Mouse (Mus musculus) spleen, embryonic (tissue): ENCODE data around the gene Adamts3.

Experiments used
- CTCF ChIA-PET: fragments of 350-600 bp; sonication (Branson Sonifier 250); formaldehyde crosslinking; loops from one replicate; lab custom pipeline; 2022; lab: Charles Lee

Gene Adamts3

DNA sequence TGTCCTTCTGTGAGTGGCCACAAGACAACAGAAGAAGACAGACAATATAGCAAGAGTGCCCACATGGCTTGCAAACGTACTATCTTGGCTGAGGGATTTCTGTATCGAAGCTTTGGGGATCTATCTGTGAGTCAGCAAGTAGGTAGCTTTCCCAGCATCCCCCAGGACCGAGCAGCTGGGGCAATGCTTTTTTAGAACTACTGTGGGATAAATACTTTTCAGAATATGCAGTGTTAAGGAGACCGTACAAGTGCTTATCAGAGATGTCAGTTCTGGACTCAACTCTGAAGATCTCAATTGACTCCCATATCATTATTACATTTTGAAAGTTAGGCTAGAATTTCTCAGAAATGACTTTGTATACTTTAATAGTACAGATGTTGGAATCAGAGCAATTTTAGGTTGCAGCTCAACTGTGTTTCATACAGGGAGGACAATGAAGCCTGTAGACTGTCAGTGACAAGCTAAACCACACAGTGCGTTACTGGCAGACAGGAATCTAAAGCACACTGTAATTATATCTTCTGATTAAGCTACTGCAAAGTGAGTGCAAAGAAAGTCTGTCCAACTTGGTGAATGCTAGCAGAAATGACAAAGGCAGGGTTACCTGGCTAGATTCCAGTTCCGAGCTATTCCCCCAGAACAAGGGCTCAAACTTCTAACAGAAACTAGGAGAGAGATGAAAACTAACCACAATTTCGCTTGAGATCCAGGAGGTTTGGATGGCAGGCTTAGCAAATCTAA is 171.8 kb downstream of the Adamts3 start:
- CTCF ChIA-PET: no interaction called here

DNA sequence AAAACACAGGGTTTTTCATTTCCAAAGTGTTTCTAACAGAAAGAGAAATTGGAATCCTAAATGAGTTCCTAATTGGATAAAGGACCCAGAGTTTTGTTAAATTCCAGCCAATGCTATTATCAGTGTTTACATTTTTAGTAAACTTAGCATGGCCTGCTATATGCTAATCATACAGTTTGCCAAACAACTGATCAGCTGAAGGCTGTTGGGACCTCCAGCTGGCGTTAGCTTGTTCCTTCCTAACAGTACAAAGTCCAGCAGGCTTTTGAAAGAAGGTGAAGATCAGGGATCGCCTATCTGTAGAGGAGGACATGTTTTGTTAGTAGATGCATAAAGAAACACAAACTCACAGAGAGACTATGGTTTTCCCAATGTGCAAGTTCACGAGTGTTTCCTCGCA is 173.7 kb downstream of the Adamts3 start:
- CTCF ChIA-PET: no interaction called here

DNA sequence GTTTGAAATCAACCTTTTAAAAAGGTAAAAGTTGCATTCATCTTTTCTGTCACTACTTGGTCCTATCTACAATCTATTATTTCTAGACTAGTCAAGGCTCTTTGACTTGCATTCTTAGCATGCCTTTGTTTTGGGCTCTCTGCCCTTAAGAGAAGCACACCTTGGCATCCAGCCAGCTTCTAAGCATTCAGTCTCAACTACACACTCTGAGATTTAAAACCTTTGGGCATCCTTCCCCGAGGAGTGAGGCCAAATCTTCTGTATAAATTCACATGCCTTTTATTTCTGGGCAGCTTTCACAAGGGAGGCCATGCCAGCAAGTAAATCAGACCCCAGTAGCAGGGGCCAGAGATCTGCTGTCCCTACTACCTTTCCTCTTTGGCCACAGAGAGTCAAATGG is 178.9 kb downstream of the Adamts3 start:
- CTCF ChIA-PET: no interaction called here

DNA sequence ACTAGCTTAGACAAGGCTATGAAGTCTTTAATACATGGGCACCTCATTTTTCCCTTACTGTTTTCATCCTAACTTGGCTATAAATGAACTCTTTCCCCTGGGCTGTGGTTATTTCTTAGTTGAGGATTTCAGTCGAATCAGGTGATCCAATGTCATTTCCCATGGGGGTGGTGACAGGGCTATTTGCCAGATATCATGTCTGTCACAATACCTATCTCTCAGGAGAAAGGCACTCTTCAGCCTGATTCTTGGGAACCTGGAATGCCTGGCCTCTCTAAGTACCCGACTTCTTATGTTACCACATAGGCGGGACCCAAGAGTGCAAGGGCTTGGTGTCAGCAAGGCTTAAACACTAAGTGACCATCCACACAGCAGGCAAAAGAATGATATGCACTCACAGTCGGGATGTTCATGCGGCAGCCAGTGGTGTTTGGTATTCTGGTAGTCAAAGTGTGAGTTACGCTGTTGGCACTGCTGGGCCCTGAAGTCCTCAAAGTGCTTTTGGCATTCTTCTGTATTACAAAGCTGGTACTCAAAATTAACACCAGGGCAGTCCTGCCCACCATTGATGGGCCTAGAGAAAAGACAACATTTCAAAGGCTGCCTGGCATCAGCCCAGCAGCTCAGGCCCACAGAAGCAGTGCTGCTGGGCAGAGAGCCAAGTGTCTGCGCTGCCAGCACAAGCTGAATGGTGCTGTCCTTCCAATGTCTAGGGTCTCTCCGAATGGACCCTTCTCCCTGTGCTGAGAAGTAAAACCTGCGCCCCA is 181.7 kb downstream of the Adamts3 start:
- CTCF ChIA-PET: no interaction called here

DNA sequence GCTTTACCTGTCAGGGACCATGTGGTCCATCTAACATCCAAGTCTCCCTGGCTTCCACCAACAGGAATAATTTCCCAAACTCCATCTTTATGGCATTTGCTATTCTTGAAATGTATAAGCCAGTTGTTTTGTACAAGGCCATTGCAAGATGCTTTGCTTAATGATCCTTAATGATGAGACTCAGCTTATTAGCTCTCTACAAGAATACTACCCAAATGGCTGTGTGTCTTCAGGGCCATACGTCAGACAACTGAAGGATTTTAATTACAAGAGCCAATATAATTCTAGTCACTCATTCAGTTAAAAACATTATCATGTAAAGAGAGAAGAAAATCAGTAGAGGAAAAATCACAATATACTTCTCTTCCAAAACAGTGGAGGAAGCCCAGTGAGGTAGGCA is 195.3 kb downstream of the Adamts3 start:
- CTCF ChIA-PET: no interaction called here

DNA sequence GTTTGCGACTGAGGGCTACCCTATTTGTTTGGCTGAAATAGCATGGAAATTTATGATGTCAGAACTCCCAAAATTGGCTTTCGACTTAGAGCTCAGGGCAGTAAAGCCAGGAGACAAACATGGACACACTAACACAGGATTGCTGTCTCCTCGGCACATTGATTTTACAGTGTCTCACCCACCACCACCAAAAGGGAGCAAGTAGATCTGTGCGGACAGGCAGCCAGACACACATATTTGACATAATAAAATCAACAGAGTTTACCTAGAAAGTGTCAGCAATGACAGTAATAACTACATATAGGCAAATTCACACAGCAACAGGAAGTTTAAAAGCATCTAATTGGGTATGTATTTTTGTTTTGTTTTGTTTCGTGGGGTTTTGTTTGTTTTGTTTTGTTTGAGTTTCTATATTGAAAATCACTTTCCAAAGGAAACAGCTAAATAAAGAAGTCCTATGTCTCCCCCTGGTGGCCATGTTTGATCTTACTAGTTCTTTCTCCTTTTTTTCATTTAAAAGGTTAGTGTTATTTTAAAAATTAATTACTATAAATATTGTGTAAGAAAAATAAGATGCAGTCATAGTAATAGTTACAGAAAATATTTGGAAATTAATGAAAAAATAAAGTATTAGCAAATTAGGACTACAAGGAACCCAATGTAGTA is 203.1 kb downstream of the Adamts3 start:
- CTCF ChIA-PET: no interaction called here

DNA sequence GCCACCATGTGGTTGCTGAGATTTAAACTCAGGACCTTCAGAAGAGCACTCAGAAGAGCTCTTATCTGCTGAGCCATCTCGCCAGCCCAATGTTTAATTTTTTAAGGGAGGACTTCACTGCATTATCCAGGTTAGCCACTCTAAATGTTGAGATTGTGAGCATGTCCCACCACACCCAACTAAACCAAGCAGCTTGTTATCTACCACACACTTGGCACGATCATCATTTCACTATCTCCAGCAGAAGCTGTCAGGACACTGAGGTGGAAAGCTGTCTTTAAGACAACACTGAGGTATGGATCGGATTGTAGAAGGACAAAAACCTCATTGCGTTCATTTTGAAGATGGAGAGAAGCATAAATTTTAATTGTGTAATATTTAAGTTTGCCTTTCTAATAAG is 205.0 kb downstream of the Adamts3 start:
- CTCF ChIA-PET: no interaction called here

DNA sequence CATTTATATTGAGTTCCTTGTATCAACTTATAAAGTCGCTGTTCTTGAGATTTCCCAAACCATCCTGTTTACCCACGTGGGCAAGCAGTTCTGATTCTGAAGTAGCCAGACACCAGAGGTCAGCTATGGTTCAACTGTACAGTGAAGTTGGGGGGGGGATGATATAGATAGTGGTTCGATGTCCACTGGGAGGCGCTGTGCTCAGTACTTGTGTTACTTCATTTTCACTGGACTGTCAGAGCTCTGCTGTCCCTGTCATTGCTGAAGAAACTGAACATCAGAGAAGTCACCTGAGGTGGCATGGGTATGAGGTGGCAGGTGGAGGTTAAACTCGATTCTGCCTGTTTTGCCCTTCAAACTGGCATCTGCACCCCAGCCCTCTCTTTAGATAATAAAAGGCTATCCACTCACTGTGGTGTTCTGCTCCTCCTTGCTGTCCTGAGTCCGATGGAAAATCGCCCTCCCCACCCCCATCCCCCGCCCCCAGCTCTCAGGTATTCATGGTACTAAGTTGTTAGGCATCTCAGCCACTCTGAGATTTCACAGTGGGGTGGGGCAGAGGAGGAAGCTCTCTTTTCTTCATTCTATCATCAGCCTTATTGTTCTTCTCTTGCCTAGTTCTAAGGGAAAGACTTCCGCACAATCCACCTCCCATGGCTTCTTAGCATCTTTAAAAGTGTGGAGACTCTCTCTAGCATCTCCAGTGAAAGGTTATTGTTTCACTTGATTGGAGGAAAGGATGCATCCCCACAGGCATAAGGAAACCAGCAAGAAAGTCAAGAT is 208.9 kb downstream of the Adamts3 start:
- CTCF ChIA-PET: no interaction called here

DNA sequence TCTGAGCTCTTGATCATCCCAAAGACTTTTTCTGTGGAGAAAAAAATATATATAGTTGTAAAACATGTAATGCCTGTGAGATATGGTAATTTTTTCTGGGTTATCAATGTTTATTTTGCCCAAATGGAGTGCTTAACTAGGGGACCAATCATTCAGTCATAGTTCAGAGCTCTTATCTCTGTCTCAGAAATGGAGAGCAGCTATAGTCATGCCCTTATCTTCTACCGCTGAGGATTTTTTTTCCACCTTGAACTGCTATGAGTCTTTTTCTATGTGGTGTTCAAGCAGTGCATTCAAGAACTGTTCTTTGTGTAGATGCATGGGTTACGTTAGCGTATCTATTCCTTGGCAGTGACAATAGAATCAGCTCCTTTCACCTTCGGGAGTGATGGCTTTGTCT is 210.2 kb downstream of the Adamts3 start:
- CTCF ChIA-PET: no interaction called here

DNA sequence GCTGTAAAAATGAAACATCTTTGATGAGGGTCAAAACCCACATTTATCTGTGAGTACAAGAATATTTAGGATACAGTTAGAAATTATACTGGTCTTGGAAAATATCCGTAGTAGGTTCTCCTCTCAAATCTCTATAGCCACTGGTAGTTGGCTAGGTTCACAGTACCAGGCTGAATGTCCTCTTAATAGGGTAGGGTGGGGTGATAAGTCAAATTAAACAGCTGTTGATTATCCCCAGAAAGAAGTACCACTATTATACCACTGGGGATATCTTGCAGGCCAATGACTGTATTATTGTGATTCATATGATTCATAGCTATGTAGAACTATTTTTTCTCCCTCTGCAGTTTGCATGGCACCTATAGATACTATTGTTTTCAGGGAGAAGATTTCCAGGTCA is 228.8 kb downstream of the Adamts3 start:
- CTCF ChIA-PET: no interaction called here

DNA sequence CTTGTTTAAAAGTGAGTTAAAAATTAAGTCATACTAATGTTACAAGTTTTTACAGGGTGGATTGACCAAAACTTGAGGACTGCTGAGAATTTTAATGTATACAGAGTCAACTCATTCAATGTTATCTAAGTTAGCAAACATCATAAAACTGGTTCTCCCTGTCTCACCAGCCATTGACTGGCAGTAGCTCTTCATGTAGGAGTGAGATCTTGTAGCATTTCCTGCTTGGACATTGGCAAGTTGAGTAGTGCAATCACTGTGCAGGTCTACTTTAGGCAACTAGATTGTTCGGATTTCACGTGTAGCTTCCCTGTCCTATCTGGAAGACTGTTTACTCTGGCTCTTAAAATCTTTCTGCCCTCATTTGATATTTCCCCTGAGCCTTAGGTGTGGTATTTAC is 229.3 kb downstream of the Adamts3 start:
- CTCF ChIA-PET: no interaction called here

DNA sequence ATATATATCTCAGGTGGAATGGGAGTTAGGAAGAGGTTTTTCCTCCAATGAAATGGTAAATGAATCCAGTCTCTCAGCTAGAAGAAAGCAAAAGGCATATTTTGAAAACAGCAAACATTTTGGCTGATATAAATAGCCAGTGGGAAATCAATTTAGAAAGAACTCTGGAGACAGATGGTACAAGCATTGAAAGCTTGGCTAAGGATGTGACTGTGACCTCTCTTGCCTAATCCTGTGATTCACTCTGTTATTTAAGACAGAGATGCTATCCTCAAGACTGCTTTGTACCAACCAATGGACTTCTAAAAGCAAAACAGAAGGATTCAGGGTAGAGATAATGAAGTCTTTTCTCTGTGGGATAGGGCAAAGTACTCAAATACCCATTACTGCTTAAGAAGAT is 236.2 kb downstream of the Adamts3 start:
- CTCF ChIA-PET: no interaction called here

DNA sequence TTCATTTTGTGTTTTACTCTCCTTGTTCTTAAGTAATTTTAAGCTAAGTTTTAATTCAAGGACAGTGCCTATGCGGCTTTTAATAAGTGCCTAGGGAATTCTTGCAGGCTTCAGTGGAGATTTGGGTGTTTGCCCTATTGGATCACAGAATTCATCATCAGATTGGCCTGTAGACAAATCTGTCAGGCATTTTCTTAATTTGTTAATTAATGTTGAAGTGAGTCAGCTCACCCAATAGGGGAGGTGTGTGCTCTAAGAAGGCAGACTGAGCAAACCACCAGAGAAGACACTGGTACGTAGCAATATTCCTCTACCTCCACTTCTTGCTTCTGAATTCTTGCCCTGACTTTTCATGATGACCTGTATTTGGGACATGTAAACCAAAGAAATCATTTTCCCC is 247.7 kb downstream of the Adamts3 start:
- CTCF ChIA-PET: no interaction called here

DNA sequence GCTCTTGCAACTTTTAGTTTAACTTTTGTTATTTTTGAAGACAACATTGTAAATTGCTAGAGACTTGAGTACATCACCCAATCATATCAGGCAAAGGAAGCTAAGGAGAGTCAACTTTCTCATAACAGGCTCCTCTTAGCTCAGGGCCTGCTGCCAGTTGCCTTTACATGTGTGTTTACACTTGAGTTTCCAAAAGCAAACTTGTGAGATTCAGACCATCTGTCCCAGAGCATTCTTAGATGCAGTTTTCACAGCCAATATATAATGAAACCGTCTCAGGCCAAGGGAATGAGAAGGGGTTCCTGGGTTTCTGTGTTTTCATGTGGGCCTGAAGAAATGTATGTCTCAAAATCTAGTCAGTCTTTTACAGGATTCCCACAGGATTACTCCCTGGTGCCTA is 251.5 kb downstream of the Adamts3 start:
- CTCF ChIA-PET: no interaction called here
